Mouse (Mus musculus): ENCODE measurements around the gene Kif12. TPM values are rescaled to one million over a fixed set of nuclear protein-coding genes. Genes with fewer than 3 reads are reported as not detected.

The Kif12 gene
- polyA plus RNA-seq, 1 experiment from 2014 or later: 9.0 TPM

DNA sequence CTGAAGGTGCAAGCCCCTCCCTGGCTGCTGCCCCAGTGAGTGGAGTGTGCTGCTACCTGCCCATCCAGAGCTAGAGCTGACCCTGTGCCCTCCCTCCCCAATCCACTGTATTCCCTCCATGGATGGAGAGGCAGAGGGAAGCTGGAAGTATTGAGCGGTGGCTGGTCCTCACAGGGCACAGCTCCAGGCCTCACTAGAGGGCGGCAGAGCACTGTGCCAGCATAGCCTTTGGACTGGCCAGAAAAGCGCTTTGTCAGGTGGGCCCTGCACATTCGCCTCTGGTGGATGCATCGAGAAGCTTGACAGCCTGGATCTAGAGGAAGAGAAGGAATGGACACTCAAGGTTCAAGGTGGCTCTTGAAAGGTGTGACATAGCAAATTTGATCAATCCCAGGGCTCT is 9.6 kb upstream of the Kif12 start:
- WGBS: 13% methylated on average over 5 of the region's 5 CpGs
- H3K9me3 ChIP-seq (ENCODE audit: control insufficient read depth, low read length): no peaks in the 10 kb centered on the region
- H3K27me3 ChIP-seq (replicated peaks; ENCODE audit: control insufficient read depth, insufficient read depth, low read length): no peaks in the 10 kb centered on the region
- no peaks in the 10 kb centered on the region for H3K4me1 ChIP-seq (replicated peaks; ENCODE audit: control insufficient read depth, insufficient read depth, low read length)
- no peak overlapping the region for H3K4me3 ChIP-seq (ENCODE audit: low read depth, low read length)
- ATAC-seq (replicated peaks; ENCODE audit: low FRiP score) (peak; percentile 57; the same call in 1 of the 2 replicates), DNase-seq (ENCODE audit: low spot score) (no peak)
- no peak overlapping the region for H3K4me2 ChIP-seq
- no peak overlapping the region for H3K9ac ChIP-seq (ENCODE audit: low read depth, low read length)
- no peaks in the 10 kb centered on the region for H3K36me3 ChIP-seq (ENCODE audit: control insufficient read depth, insufficient read depth, low read length)
- no peak overlapping the region for H3K27ac ChIP-seq (ENCODE audit: low read depth, low read length)

GRCm38 (mm10) chr4:63171122-63171521 is 809 bp downstream of the Kif12 start:
- DNase-seq (ENCODE audit: low spot score) (no peak), ATAC-seq (replicated peaks; ENCODE audit: low FRiP score) (no peak)
- Histone ChIP-seq H3K27me3 (replicated peaks; ENCODE audit: control insufficient read depth, insufficient read depth, low read length) (peaks cover 8% of the 10 kb centered on the region; the same call in 1 of the 2 replicates), H3K4me2 (peak overlapping the region; percentile 54), H3K4me3 (ENCODE audit: low read depth, low read length) (peak overlapping the region; percentile 40), H3K9ac (ENCODE audit: low read depth, low read length) (no peak overlapping the region), H3K9me3 (ENCODE audit: control insufficient read depth, low read length) (no peaks in the 10 kb centered on the region), H3K36me3 (ENCODE audit: control insufficient read depth, insufficient read depth, low read length) (no peaks in the 10 kb centered on the region), H3K27ac (ENCODE audit: low read depth, low read length) (peak overlapping the region; percentile 25; the same call in 1 of the 2 replicates), H3K4me1 (replicated peaks; ENCODE audit: control insufficient read depth, insufficient read depth, low read length) (no peaks in the 10 kb centered on the region)
- WGBS: 40% methylated on average over 24 of the region's 24 CpGs

GRCm38 (mm10) chr4:63170061-63170460 is 1.9 kb downstream of the Kif12 start:
- WGBS: 84% methylated on average over 4 of the region's 4 CpGs
- H3K36me3 ChIP-seq (ENCODE audit: control insufficient read depth, insufficient read depth, low read length): no peaks in the 10 kb centered on the region
- no peak overlapping the region for H3K9ac ChIP-seq (ENCODE audit: low read depth, low read length)
- H3K27ac ChIP-seq (ENCODE audit: low read depth, low read length): no peak overlapping the region
- H3K9me3 ChIP-seq (ENCODE audit: control insufficient read depth, low read length): no peaks in the 10 kb centered on the region
- ATAC-seq (replicated peaks; ENCODE audit: low FRiP score): no peak
- peaks cover 8% of the 10 kb centered on the region; the same call in 1 of the 2 replicates for H3K27me3 ChIP-seq (replicated peaks; ENCODE audit: control insufficient read depth, insufficient read depth, low read length)
- no peak for DNase-seq (ENCODE audit: low spot score)
- H3K4me3 ChIP-seq (ENCODE audit: low read depth, low read length): no peak overlapping the region
- H3K4me1 ChIP-seq (replicated peaks; ENCODE audit: control insufficient read depth, insufficient read depth, low read length): no peaks in the 10 kb centered on the region
- no peak overlapping the region for H3K4me2 ChIP-seq

DNA sequence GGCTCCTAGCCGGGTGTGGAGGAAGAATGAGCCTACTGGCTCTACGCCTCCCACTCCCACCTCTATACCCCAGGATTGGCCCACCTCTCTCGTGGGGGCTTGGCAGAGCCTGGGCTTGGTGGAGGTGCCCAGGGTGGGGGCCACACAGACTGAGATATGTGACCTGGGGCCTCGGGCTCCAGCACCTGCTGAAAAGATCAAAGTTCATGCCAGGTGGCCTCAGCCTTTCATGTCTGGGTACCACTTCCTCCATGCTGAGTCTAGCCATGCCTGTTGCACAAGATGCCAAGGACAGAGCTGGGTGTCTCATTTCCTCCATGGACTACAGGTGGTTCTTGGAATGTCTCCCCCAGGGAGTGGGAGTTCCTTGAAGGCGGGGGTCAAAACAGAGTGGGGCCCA is 5.6 kb downstream of the Kif12 start:
- Histone ChIP-seq H3K27me3 (replicated peaks; ENCODE audit: control insufficient read depth, insufficient read depth, low read length) (peaks cover 7% of the 10 kb centered on the region; the same call in 1 of the 2 replicates), H3K4me3 (ENCODE audit: low read depth, low read length) (no peak overlapping the region), H3K4me2 (no peak overlapping the region), H3K9me3 (ENCODE audit: control insufficient read depth, low read length) (no peaks in the 10 kb centered on the region), H3K9ac (ENCODE audit: low read depth, low read length) (no peak overlapping the region), H3K36me3 (ENCODE audit: control insufficient read depth, insufficient read depth, low read length) (no peaks in the 10 kb centered on the region), H3K27ac (ENCODE audit: low read depth, low read length) (no peak overlapping the region), H3K4me1 (replicated peaks; ENCODE audit: control insufficient read depth, insufficient read depth, low read length) (no peaks in the 10 kb centered on the region)
- 75% methylated on average over 5 of the region's 5 CpGs for WGBS
- ATAC-seq (replicated peaks; ENCODE audit: low FRiP score) (no peak), DNase-seq (ENCODE audit: low spot score) (no peak)

GRCm38 (mm10) chr4:63165636-63166035 is 6.3 kb downstream of the Kif12 start:
- no peaks in the 10 kb centered on the region for H3K36me3 ChIP-seq (ENCODE audit: control insufficient read depth, insufficient read depth, low read length)
- H3K4me3 ChIP-seq (ENCODE audit: low read depth, low read length): no peak overlapping the region
- ATAC-seq (replicated peaks; ENCODE audit: low FRiP score): no peak
- H3K9me3 ChIP-seq (ENCODE audit: control insufficient read depth, low read length): no peaks in the 10 kb centered on the region
- H3K27ac ChIP-seq (ENCODE audit: low read depth, low read length): no peak overlapping the region
- H3K4me2 ChIP-seq: no peak overlapping the region
- H3K27me3 ChIP-seq (replicated peaks; ENCODE audit: control insufficient read depth, insufficient read depth, low read length): 0 out of 2 replicates have a peak, but pooled peaks cover 3% of the 10 kb centered on the region
- no peaks in the 10 kb centered on the region for H3K4me1 ChIP-seq (replicated peaks; ENCODE audit: control insufficient read depth, insufficient read depth, low read length)
- H3K9ac ChIP-seq (ENCODE audit: low read depth, low read length): no peak overlapping the region
- no peak for DNase-seq (ENCODE audit: low spot score)
- 73% methylated on average over 4 of the region's 4 CpGs for WGBS

- H3K4me2 ChIP-seq: no peak overlapping the region
- no peak overlapping the region for H3K4me3 ChIP-seq (ENCODE audit: low read depth, low read length)
- H3K9me3 ChIP-seq (ENCODE audit: control insufficient read depth, low read length): no peaks in the 10 kb centered on the region
- DNase-seq (ENCODE audit: low spot score): peak; percentile 71
- peak; percentile 44 for ATAC-seq (replicated peaks; ENCODE audit: low FRiP score)
- H3K36me3 ChIP-seq (ENCODE audit: control insufficient read depth, insufficient read depth, low read length): no peaks in the 10 kb centered on the region
- H3K27me3 ChIP-seq (replicated peaks; ENCODE audit: control insufficient read depth, insufficient read depth, low read length): no peaks in the 10 kb centered on the region
- WGBS: 17% methylated on average over 5 of the region's 5 CpGs
- 0 out of 2 replicates have a peak, but pooled peaks cover 2% of the 10 kb centered on the region for H3K4me1 ChIP-seq (replicated peaks; ENCODE audit: control insufficient read depth, insufficient read depth, low read length)
- no peak overlapping the region for H3K9ac ChIP-seq (ENCODE audit: low read depth, low read length)
- no peak overlapping the region for H3K27ac ChIP-seq (ENCODE audit: low read depth, low read length)
Measured at GRCm38 (mm10) chr4:63158961-63159592, 12.9 kb downstream of the Kif12 start.

DNA sequence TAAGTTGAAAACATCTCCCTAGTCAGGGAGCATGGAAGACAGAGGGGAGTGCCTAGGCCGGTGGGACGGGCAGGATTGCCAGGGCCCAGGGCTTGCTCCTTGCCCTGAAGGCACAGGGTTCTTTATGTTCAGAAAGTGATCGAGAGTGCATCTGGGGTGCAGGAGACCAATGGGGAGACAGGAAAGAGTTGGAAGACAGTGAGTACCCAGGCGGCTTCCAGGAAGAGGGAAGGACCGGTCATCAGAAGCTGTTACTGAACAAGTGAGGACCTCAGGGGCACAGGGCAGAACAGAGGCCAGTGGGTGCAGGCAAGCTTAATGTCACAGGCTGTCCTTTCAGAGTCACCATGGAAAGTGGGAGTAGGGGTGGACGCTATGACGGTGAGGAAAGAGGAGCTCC is 13.7 kb downstream of the Kif12 start:
- Histone ChIP-seq H3K9me3 (ENCODE audit: control insufficient read depth, low read length) (no peaks in the 10 kb centered on the region), H3K4me2 (no peak overlapping the region), H3K4me1 (replicated peaks; ENCODE audit: control insufficient read depth, insufficient read depth, low read length) (0 out of 2 replicates have a peak, but pooled peaks cover 2% of the 10 kb centered on the region), H3K36me3 (ENCODE audit: control insufficient read depth, insufficient read depth, low read length) (no peaks in the 10 kb centered on the region), H3K9ac (ENCODE audit: low read depth, low read length) (no peak overlapping the region), H3K4me3 (ENCODE audit: low read depth, low read length) (no peak overlapping the region), H3K27me3 (replicated peaks; ENCODE audit: control insufficient read depth, insufficient read depth, low read length) (no peaks in the 10 kb centered on the region), H3K27ac (ENCODE audit: low read depth, low read length) (no peak overlapping the region)
- 83% methylated on average over 7 of the region's 7 CpGs for WGBS
- DNase-seq (ENCODE audit: low spot score): no peak
- no peak for ATAC-seq (replicated peaks; ENCODE audit: low FRiP score)

- 49% methylated on average over 8 of the region's 8 CpGs for WGBS
- no peaks in the 10 kb centered on the region for H3K27me3 ChIP-seq (replicated peaks; ENCODE audit: control insufficient read depth, insufficient read depth, low read length)
- peak overlapping the region; percentile 62 for H3K27ac ChIP-seq (ENCODE audit: low read depth, low read length)
- no peak overlapping the region for H3K4me2 ChIP-seq
- 0 out of 2 replicates have a peak, but pooled peaks cover 2% of the 10 kb centered on the region for H3K4me1 ChIP-seq (replicated peaks; ENCODE audit: control insufficient read depth, insufficient read depth, low read length)
- DNase-seq (ENCODE audit: low spot score): no peak
- peak; percentile 74 for ATAC-seq (replicated peaks; ENCODE audit: low FRiP score)
- H3K4me3 ChIP-seq (ENCODE audit: low read depth, low read length): no peak overlapping the region
- H3K9me3 ChIP-seq (ENCODE audit: control insufficient read depth, low read length): no peaks in the 10 kb centered on the region
- H3K9ac ChIP-seq (ENCODE audit: low read depth, low read length): no peak overlapping the region
- H3K36me3 ChIP-seq (ENCODE audit: control insufficient read depth, insufficient read depth, low read length): no peaks in the 10 kb centered on the region
Measured at GRCm38 (mm10) chr4:63156726-63157634, 15.0 kb downstream of the Kif12 start.

All from liver, embryonic 11.5 days (tissue).